Mouse (Mus musculus) kidney, postnatal 0 days (tissue): ENCODE measurements around the gene Zfp990. TPM values are rescaled to one million over a fixed set of nuclear protein-coding genes. Genes with fewer than 3 reads are reported as not detected.
"Not testable (repeated sequence)": the region's sequence is repeated elsewhere in the genome, so short reads cannot be mapped to it uniquely, and the experiment has no call there.

Source experiments
- ATAC-seq: fragments of 200-750 bp; cut with Nextera tagmentation; replicated peaks from 2 replicates; pipeline ENCODE4 v1.8.0; 2017; ENCODE audit warnings: low read depth, moderate number of reproducible peaks, moderate TSS enrichment, moderate library complexity; ENCODE audit not compliant: low FRiP score
- DNase-seq: peaks from one replicate; pipeline ENCODE4 v3.0.0-alpha.2; 2016; ENCODE audit warnings: low spot score
- H3K27ac ChIP-seq: fragments of 300-500 bp; sonication (generic); 2 replicates; pipeline ENCODE4 v1.5.1; 2014; ENCODE audit warnings: mild to moderate bottlenecking
- H3K27me3 ChIP-seq: fragments of 300-500 bp; sonication (generic); 2 replicates; pipeline ENCODE4 v1.6.1; 2014; ENCODE audit warnings: low read length, mixed read lengths; ENCODE audit not compliant: insufficient read depth
- H3K36me3 ChIP-seq: fragments of 300-500 bp; sonication (generic); 2 replicates; pipeline ENCODE4 v1.6.1; 2014; ENCODE audit warnings: low read length, mixed read lengths; ENCODE audit not compliant: insufficient read depth
- H3K4me1 ChIP-seq: fragments of 300-500 bp; sonication (generic); replicated peaks from 2 replicates; pipeline ENCODE4 v1.6.1; 2014; ENCODE audit warnings: antibody characterized with exemption, low read length, mixed read lengths; ENCODE audit not compliant: insufficient read depth
- H3K4me2 ChIP-seq: fragments of 300-500 bp; sonication (generic); 2 replicates; pipeline ENCODE4 v1.6.1; 2014; ENCODE audit warnings: mild to moderate bottlenecking, low read length, moderate library complexity, mixed read lengths
- H3K4me3 ChIP-seq: fragments of 300-500 bp; sonication (generic); replicated peaks from 2 replicates; pipeline ENCODE4 v1.5.1; 2014; ENCODE audit warnings: low read depth, low read length
- H3K9ac ChIP-seq: fragments of 300-500 bp; sonication (generic); 2 replicates; pipeline ENCODE4 v1.6.1; 2014; ENCODE audit warnings: low read depth, low read length
- H3K9me3 ChIP-seq: fragments of 300-500 bp; sonication (generic); replicated peaks from 2 replicates; pipeline ENCODE4 v1.6.1; 2016; ENCODE audit warnings: low read length, inconsistent platforms, mixed read lengths
- CTCF ChIP-seq: IDR thresholded peaks from 2 replicates; pipeline ENCODE4 v1.5.1; 2016; ENCODE audit warnings: antibody characterized with exemption, low read depth, mild to moderate bottlenecking, moderate library complexity
- WGBS: fragments of 180-500 bp; shearing (Covaris S2); extraction: QIAGEN DNeasy Blood & Tissue Kit; methylation state at CpG from one replicate; pipeline ENCODE4 v1.1.7; 2014; 5-methylcytosine and 5-hydroxymethylcytosine counted together
- polyA plus RNA-seq: library from polyadenylated mRNA; unstranded; fragments of >200 nt; fragmentation: Nextera tagmentation; extraction: Ambion mirVana; gene quantifications from 2 replicates; pipeline ENCODE4 v1.2.1, GENCODE M21; 2015

The Zfp990 gene
- polyA plus RNA-seq, 1 experiment from 2014 or later = 0.17 TPM

GRCm38 (mm10) chr4:145517391-145517790 lies 6.8 kb downstream of the Zfp990 start:
- not testable (repeated sequence) for H3K4me3 ChIP-seq, DNase-seq, H3K9ac ChIP-seq, H3K9me3 ChIP-seq, H3K4me1 ChIP-seq, H3K4me2 ChIP-seq, H3K36me3 ChIP-seq, H3K27ac ChIP-seq, ATAC-seq, H3K27me3 ChIP-seq
- WGBS = 100% methylated on average over 1 of the region's 1 CpGs

GRCm38 (mm10) chr4:145543861-145544260 lies 33.3 kb downstream of the Zfp990 start:
- H3K9me3 ChIP-seq, H3K4me1 ChIP-seq, H3K27me3 ChIP-seq, H3K9ac ChIP-seq, H3K27ac ChIP-seq, H3K36me3 ChIP-seq, ATAC-seq, H3K4me2 ChIP-seq, DNase-seq, H3K4me3 ChIP-seq: not testable (repeated sequence)
- WGBS = 77% methylated on average over 5 of the region's 5 CpGs

GRCm38 (mm10) chr4:145545106-145545505 lies 34.5 kb downstream of the Zfp990 start:
- not testable (repeated sequence) for ATAC-seq
- WGBS = 35% methylated on average over 2 of the region's 2 CpGs

DNA sequence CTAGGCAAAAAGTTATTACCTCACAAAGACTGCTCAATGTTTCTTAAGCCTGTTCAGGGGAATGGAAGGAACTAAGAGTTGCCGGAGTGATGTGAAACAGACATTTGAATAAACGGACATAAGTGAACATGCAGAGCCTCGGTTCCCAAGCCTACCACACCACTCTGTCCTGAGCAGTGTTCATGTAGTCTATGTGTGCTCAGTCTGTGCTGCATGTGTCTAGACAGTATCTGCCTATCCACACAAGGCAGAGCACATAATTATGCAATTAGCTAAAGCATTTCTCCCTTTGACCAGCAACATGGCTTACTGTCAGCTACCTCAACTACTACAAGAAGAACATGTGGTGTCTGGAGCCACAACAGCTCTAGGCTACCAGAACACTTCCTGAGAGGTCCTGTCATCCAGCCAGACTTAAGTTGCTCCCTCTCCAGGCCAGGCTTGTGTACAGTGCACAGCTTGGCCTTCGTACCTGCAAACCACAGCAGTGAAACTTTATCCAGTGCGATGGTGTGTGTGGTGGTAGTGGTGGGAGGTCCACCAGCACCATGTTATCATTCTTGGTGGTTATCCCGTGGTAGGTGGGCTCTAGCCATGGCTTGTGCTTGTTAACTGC lies 35.3 kb downstream of the Zfp990 start:
- H3K36me3 ChIP-seq, H3K4me2 ChIP-seq, H3K4me3 ChIP-seq, H3K9me3 ChIP-seq, H3K9ac ChIP-seq, H3K4me1 ChIP-seq, H3K27ac ChIP-seq, H3K27me3 ChIP-seq, ATAC-seq, DNase-seq: not testable (repeated sequence)
- WGBS = 75% methylated on average over 6 of the region's 6 CpGs

More at GRCm38 (mm10) chr4:145545106-145545505, 34.5 kb downstream of the Zfp990 start:
- not testable (repeated sequence) for H3K4me1 ChIP-seq, H3K9me3 ChIP-seq, H3K9ac ChIP-seq, H3K4me3 ChIP-seq, H3K27ac ChIP-seq, H3K4me2 ChIP-seq, H3K36me3 ChIP-seq, H3K27me3 ChIP-seq, DNase-seq

DNA sequence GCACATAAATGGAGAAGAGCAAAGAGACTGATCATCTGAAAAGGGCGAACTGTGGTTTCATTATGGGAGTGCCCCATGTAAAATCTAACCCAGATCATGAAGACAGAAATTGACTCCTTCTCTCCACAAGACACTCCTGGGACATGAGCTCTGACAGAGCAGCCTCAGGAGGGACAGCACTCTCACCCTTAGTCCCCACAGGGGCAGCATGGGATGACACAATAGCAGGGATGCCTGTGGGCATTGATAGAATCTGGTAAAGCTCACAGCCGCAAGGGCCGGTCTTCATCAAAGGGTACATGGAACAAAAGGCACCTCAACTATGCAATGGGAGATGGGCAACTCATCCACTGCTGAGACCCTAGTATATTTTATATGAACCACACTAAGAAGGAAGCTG lies 35.9 kb downstream of the Zfp990 start:
- WGBS = 91% methylated on average over 3 of the region's 3 CpGs
- H3K27me3 ChIP-seq, ATAC-seq, H3K36me3 ChIP-seq, H3K4me2 ChIP-seq, H3K4me1 ChIP-seq, H3K27ac ChIP-seq, H3K4me3 ChIP-seq, DNase-seq, H3K9me3 ChIP-seq, H3K9ac ChIP-seq: not testable (repeated sequence)

DNA sequence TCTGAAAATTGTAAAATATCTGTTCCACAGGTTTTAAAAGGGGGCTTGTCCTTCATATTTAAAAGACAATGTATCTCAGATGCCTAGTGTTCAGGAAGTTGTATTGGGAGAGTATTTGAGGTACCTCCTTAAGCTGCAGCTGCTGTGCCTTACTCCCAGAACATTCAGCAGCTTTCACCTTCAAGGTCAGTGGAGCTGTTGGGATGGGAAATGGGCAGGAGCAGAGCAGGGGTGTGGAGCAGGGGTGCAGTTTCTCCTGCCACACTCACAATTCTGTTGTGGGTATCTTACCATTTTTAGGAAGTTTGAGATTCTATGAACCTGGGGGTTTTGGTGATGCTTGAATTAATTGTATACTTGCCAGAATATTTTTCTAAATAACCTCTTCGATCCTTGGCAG lies 46.1 kb downstream of the Zfp990 start:
- H3K27me3 ChIP-seq = no peaks in the 10 kb centered on the region
- H3K4me1 ChIP-seq = no peaks in the 10 kb centered on the region
- 69% methylated on average over 1 of the region's 1 CpGs for WGBS
- H3K4me2 ChIP-seq = no peak overlapping the region
- H3K27ac ChIP-seq = no peak overlapping the region
- DNase-seq (no peak), ATAC-seq (no peak)
- no peak overlapping the region for H3K9ac ChIP-seq
- no peak for TF ChIP-seq CTCF
- no peak overlapping the region for H3K4me3 ChIP-seq
- no peaks in the 10 kb centered on the region for H3K36me3 ChIP-seq
- H3K9me3 ChIP-seq = no peaks in the 10 kb centered on the region

DNA sequence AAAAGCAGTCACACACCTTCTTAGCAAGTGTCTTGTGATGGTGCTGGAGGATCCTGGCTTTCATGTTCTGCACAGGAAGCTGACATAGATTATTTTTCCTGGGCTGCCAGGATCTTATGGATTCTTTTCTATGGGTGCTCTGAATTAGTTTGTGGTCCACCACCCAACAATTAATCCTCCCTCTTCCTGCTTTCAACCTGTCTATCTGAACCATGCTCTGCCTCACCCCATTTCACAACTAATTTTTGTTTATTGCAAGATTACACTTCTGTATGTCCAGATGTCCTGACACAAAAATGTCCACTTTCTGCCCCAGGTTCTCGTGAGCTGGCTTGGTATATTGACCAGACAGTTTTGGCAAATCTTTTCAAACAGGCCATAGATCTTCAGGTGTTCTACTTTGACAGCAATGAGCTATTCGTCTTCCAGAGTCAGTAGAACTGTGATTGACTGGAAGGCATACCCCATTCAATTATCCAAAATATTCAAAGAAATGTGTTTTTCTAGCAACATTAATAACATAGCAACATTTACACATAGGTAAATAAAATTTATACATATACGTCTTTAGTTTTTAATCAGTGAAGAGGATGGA lies 49.0 kb downstream of the Zfp990 start:
- Histone ChIP-seq H3K4me2 (no peak overlapping the region), H3K4me1 (no peaks in the 10 kb centered on the region), H3K4me3 (no peak overlapping the region), H3K36me3 (no peaks in the 10 kb centered on the region), H3K27ac (no peak overlapping the region), H3K9ac (no peak overlapping the region), H3K27me3 (no peaks in the 10 kb centered on the region), H3K9me3 (no peaks in the 10 kb centered on the region)
- no peak for DNase-seq
- TF ChIP-seq CTCF = no peak
- 46% methylated on average over 3 of the region's 3 CpGs for WGBS
- ATAC-seq = no peak
